Mouse (Mus musculus) kidney, adult 2 months (tissue): Measurements from ENCODE around the gene Adcy10.

Experiments
- CTCF ChIP-seq: fragments of 200-500 bp; conservative IDR thresholded peaks from 2 replicates; pipeline ENCODE4 v1.5.1; 2011; ENCODE audit warnings: low read depth, mild to moderate bottlenecking, control low read depth, low read length, moderate library complexity, mixed read lengths; ENCODE audit not compliant: insufficient read depth, insufficient read length
- POLR2A ChIP-seq: fragments of 200-500 bp; IDR thresholded peaks from one replicate; pipeline ENCODE4 v1.6.1; 2011; ENCODE audit warnings: low read depth, low read length, control low read depth

DNA sequence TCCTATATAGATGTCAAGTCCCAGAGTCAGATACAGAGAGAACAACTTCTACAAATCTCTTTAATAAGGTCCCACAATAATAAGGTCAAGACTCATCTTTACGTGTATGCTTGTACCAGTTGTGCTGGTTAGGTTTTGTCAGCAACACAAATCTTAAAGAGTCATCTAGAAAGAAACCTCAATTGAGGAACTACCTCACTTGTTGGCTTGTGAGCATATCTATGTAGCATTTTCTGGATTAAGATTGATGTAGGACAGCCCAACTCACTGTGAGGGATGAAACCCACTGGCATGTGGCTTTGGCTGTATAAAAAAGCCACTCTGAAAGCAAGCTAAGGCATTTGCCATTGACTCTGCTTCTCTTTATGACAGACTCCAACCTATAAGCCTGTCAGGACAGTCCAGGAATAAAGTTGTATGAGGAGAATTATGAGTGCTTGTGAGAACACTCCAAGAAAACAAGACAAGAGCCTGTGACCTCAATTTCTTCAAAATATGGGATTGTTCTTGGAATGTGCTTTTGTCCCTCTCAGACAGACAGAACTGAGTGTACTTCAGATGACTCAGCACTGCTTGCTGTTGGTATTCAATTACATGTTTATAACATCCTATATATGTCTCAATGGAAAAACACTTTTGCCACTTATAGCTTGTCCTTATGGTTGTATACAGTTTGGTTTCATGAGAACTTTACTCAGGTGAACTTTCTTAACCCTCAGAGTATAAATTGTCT, 46.5 kb upstream of the Adcy10 start:
- TF ChIP-seq CTCF (no peak), POLR2A (no peak)
